Mouse (Mus musculus): ENCODE measurements at regions not wholly inside any gene's neighbourhood (a gene's known extent, or its start where the extent isn't known, plus 50 kb on each side); places are given as distances from the start of the nearest gene placed in this dataset.

DNA sequence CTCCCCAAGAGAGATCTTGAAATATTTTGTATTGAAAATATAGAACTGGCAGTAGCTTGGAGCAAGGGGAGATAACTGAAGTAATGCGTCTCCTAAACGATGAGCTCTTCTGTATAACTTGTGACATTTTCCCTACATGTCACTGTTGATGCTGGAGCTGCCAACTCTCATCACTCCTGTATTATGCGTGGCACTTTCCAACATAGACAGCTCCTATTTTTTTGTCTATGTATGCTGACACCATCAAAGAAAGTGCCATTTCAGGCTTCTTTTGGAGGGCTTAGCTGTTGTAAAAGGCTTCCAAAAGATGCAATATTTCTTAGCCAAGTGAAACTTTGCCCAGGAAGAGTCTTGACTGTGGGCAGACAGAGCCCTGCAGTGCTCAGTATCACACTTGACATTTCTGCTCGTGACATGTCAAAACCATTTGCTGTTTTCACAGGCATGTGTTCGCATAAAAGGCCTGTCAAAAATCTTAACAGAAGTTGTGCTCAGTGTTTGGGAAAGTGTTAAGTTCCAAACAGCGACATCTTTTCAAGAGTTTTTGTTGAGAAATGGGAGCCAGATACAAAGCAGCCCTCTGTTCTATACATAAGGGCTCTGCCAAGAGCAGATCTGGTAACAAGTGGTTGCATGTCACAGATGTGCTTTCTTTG, 53.6 kb upstream of the Otol1 start:
- DNase-seq (ENCODE audit: extremely low spot score in 1 of 2, low spot score in 1 of 2) = peak; percentile 14 to 45

DNA sequence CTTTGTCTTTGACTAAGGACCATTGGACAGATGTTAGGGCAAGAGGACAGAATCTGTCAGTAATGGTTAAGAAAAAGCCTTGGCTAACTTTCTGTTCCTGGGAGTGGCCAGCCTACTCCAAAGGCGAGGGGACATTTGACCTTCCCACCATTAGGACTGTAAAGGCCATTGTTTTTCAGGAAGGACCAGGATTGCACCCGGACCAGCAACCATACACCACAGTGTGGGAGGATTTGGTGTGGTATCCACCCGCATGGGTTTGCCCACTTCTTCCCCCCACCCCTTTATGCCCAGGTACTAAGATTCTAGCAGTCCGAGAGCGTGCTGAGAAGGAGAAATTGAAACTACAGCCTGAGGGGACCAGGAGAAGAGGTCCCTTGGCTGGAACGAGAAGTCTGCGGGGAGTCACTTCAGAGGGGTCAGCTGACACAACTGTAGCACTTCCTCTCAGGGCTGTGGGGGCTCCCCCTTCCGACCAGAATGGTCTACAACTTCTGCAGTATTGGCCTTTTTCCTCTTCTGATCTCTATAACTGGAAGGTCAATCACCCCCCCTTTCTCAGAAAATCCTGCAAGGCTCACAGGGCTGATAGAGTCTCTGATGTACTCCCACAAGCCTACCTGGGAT, 63.2 kb upstream of the Sptssb start:
- no peak for DNase-seq (ENCODE audit: extremely low spot score in 1 of 2, low spot score in 1 of 2)

DNA sequence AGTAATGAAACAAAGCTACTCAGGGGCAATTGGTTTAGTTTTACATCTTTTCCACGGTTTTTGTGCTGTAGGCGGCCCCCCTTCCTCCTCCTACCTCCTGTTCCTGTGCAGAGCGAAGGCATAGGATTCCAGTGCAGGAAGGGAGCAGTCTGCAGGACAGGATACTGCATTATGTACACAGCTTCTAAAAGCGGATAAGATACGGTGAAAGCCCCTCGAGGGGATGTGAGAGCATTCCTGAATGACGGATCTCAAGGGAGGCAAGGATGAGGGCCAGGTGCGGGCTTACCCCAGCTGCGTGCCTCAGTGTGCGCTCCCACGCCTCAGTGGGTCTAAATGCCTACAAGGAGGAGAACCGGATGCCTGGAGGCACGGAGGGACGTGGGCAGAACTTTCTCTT, 53.1 kb upstream of the Sptssb start:
- DNase-seq (ENCODE audit: extremely low spot score in 1 of 2, low spot score in 1 of 2) = no peak

DNA sequence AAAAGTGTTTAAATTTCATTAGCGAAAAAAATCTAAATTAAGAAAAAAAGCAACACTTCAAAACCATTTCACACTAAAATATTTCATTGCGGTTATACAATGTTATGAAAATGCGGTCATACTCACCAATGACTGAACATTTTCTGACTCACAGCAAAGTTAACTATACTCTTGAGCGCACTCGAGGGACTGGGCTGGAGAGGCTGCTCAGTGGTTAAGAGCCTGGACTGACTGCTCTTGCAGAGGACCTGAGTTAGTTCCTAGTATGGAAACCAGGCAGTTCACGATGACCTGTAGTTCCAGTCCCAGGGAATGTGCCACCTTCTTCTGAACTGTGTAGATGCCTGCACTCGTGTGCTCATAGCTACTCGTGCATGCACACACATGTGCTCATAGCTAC, 50.3 kb upstream of the Sptssb start:
- DNase-seq (ENCODE audit: extremely low spot score in 1 of 2, low spot score in 1 of 2) = no peak

Data from frontal cortex, adult 2 months (tissue).